ENCODE assay signal across 31 mouse cellular contexts in the genomic region with DNA sequence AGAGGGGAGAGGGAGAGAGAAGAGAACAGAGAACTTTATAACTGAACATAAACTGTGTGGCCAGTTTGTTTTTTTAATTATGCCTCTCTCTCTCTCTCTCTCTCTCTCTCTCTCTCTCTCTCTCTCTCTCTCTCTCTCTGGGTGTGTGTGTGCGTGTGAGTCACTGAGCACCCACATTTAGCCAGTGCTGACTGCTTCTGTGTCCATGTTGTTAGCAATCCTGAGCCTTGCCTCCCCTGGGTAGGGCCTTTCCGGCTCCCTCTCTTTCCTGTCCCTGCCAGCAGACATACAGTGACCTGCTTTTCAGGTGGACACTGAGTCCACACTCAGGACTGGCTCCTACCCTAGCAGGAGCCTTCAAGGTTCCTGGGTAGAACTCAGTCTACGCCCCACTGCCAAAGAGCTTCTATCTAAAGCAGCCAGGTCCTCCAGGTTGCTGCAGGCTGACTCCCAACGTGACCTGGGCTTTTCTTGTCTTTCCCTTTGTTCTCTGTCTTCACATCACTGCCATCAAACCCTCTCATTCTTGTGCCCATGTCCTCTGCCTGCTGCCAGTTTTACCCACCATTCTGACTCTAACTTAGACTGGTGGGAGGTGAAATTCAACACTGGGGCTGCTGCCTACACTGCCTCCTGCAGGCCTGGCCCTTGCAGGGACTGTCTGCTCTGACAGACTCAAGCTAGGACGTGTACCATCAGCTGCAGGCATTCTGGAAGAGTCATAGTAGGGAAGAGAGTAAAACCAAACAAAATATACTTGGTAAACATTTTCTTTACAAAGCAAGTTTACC.
A peak's percentile ranks its signal among the peaks of the same experiment; 100 is the strongest.
DNase-seq lines count a peak whose midpoint lies in the region; ATAC-seq and TF ChIP-seq lines count a peak whose summit lies in the region.
"Had no signal": no experiment of that assay in that cellular context is flagged by ENCODE, and none has a peak within 500 bp of the region (broad histone marks: within the 10 kb centered on the region; RNA-seq: fewer than 3 reads in every experiment).

No protein-coding gene starts in this region.

- H3K4me3 ChIP-seq in intestine, postnatal 0 days (ENCODE audit: low read depth, low read length), result no peak overlapping the region
- H3K4me3 ChIP-seq in intestine, embryonic 15.5 days (replicated peaks), result no peak overlapping the region
- no peak overlapping the region for H3K4me3 ChIP-seq in midbrain, postnatal 0 days (ENCODE audit: low read depth, low read length)
- H3K4me3 ChIP-seq in midbrain, embryonic 11.5 days (ENCODE audit: low read depth, low read length), result no peak overlapping the region
- H3K4me3 ChIP-seq in cortical plate, adult 2 months (ENCODE audit: insufficient read depth, low read length), result no peak overlapping the region
- no peak overlapping the region for H3K4me3 ChIP-seq in midbrain, embryonic 14.5 days (replicated peaks; ENCODE audit: low read depth, low read length)
- H3K4me3 ChIP-seq: forebrain, embryonic 12.5 days; gastrocnemius, adult 2 months; heart, adult 2 months; heart, embryonic 13.5 days; hindbrain, embryonic 15.5 days; liver, embryonic 13.5 days; myocyte; neural tube, embryonic 12.5 days had no signal

- H3K27ac ChIP-seq in intestine, postnatal 0 days (ENCODE audit: low read depth, low read length), result no peak overlapping the region
- no peak overlapping the region for H3K27ac ChIP-seq in intestine, embryonic 15.5 days
- H3K27ac ChIP-seq in midbrain, postnatal 0 days (ENCODE audit: low read depth, low read length), result no peak overlapping the region
- no peak overlapping the region for H3K27ac ChIP-seq in midbrain, embryonic 11.5 days (ENCODE audit: low read depth, low read length)
- H3K27ac ChIP-seq in cortical plate, adult 2 months (ENCODE audit: insufficient read depth, low read length), result no peak overlapping the region
- no peak overlapping the region for H3K27ac ChIP-seq in midbrain, embryonic 14.5 days (replicated peaks; ENCODE audit: low read depth, low read length)
- H3K27ac ChIP-seq: forebrain, embryonic 12.5 days; gastrocnemius, adult 2 months; heart, adult 2 months; heart, embryonic 13.5 days; hindbrain, embryonic 15.5 days; kidney, postnatal 0 days; liver, embryonic 13.5 days; macrophage; neural tube, embryonic 12.5 days had no signal

- DNase-seq in midbrain, postnatal 0 days (ENCODE audit: low spot score), result no peak
- no peak for DNase-seq in midbrain, embryonic 11.5 days (ENCODE audit: low spot score, missing footprints)
- no peak for DNase-seq in urinary bladder, postnatal 36 days (ENCODE audit: low spot score in 2 of 2)
- DNase-seq in midbrain, embryonic 14.5 days, result no peak
- DNase-seq: adrenal gland, postnatal 10 days; B cell, adult 2 months; cerebellum, adult 11-12 months; cerebellum, adult 9-11 months; gastrocnemius, adult 2 months; gastrocnemius, postnatal 36 days; heart, adult 2 months; heart, postnatal 10 days; kidney, adult 8-10 months; kidney, postnatal 4 days; left cerebral cortex, postnatal 4 days; liver, embryonic 13.5 days; lung, adult 2 months; lung, postnatal 10 days; thymus, postnatal 14 days had no signal

- no peak for TF ChIP-seq POLR2A in cortical plate, adult 2 months (IDR thresholded peaks at IDR 0.05; ENCODE audit: extremely low read depth, insufficient read depth, low read length)

- no peaks in the 10 kb centered on the region for H3K4me1 ChIP-seq in intestine, postnatal 0 days (replicated peaks; ENCODE audit: control insufficient read depth, insufficient read depth, low read length)
- no peaks in the 10 kb centered on the region for H3K4me1 ChIP-seq in intestine, embryonic 15.5 days (replicated peaks)
- H3K4me1 ChIP-seq in midbrain, postnatal 0 days (ENCODE audit: insufficient read depth, low read length), result no peaks in the 10 kb centered on the region
- H3K4me1 ChIP-seq in midbrain, embryonic 11.5 days (ENCODE audit: control insufficient read depth, insufficient read depth, low read length), result no peaks in the 10 kb centered on the region
- H3K4me1 ChIP-seq in cortical plate, adult 2 months (ENCODE audit: control insufficient read depth, insufficient read depth, low read length), result no peaks in the 10 kb centered on the region
- no peaks in the 10 kb centered on the region for H3K4me1 ChIP-seq in midbrain, embryonic 14.5 days (ENCODE audit: control insufficient read depth, insufficient read depth, low read length)
- H3K4me1 ChIP-seq: forebrain, embryonic 12.5 days; heart, embryonic 13.5 days; hindbrain, embryonic 15.5 days; liver, embryonic 13.5 days; neural tube, embryonic 12.5 days had no signal

- H3K36me3 ChIP-seq in intestine, postnatal 0 days (ENCODE audit: control insufficient read depth, insufficient read depth), result no peaks in the 10 kb centered on the region
- no peaks in the 10 kb centered on the region for H3K36me3 ChIP-seq in intestine, embryonic 15.5 days
- H3K36me3 ChIP-seq in midbrain, postnatal 0 days (ENCODE audit: insufficient read depth, low read length), result no peaks in the 10 kb centered on the region
- H3K36me3 ChIP-seq in midbrain, embryonic 11.5 days (ENCODE audit: control insufficient read depth, insufficient read depth, low read length), result no peaks in the 10 kb centered on the region
- no peaks in the 10 kb centered on the region for H3K36me3 ChIP-seq in midbrain, embryonic 14.5 days (ENCODE audit: control insufficient read depth, insufficient read depth, low read length)
- H3K36me3 ChIP-seq: forebrain, embryonic 12.5 days; heart, embryonic 13.5 days; hindbrain, embryonic 15.5 days; liver, embryonic 13.5 days; neural tube, embryonic 12.5 days had no signal

- H3K27me3 ChIP-seq in intestine, postnatal 0 days (replicated peaks; ENCODE audit: control insufficient read depth, insufficient read depth, low read length), result no peaks in the 10 kb centered on the region
- H3K27me3 ChIP-seq in intestine, embryonic 15.5 days (replicated peaks), result no peaks in the 10 kb centered on the region
- H3K27me3 ChIP-seq in midbrain, postnatal 0 days (ENCODE audit: insufficient read depth, low read length), result no peaks in the 10 kb centered on the region
- H3K27me3 ChIP-seq in midbrain, embryonic 11.5 days (ENCODE audit: control insufficient read depth, insufficient read depth, low read length), result no peaks in the 10 kb centered on the region
- H3K27me3 ChIP-seq in midbrain, embryonic 14.5 days (ENCODE audit: control insufficient read depth, insufficient read depth, low read length), result no peaks in the 10 kb centered on the region
- H3K27me3 ChIP-seq: forebrain, embryonic 12.5 days; heart, embryonic 13.5 days; hindbrain, embryonic 15.5 days; liver, embryonic 13.5 days; neural tube, embryonic 12.5 days; Patski had no signal

- no peaks in the 10 kb centered on the region for H3K9me3 ChIP-seq in intestine, postnatal 0 days (ENCODE audit: control insufficient read depth)
- no peaks in the 10 kb centered on the region for H3K9me3 ChIP-seq in intestine, embryonic 15.5 days
- H3K9me3 ChIP-seq in midbrain, postnatal 0 days (ENCODE audit: low read length), result no peaks in the 10 kb centered on the region
- H3K9me3 ChIP-seq in midbrain, embryonic 11.5 days (ENCODE audit: control insufficient read depth, low read length), result no peaks in the 10 kb centered on the region
- no peaks in the 10 kb centered on the region for H3K9me3 ChIP-seq in midbrain, embryonic 14.5 days (ENCODE audit: control insufficient read depth, low read length)
- H3K9me3 ChIP-seq: forebrain, embryonic 12.5 days; heart, embryonic 13.5 days; hindbrain, embryonic 15.5 days; liver, embryonic 13.5 days; neural tube, embryonic 12.5 days had no signal

- H3K4me2 ChIP-seq in intestine, postnatal 0 days (replicated peaks; ENCODE audit: low read depth), result no peak overlapping the region
- no peak overlapping the region for H3K4me2 ChIP-seq in intestine, embryonic 15.5 days (replicated peaks)
- no peak overlapping the region for H3K4me2 ChIP-seq in midbrain, postnatal 0 days (ENCODE audit: low read depth, low read length, poor library complexity, severe bottlenecking)
- no peak overlapping the region for H3K4me2 ChIP-seq in midbrain, embryonic 11.5 days
- no peak overlapping the region for H3K4me2 ChIP-seq in midbrain, embryonic 14.5 days (ENCODE audit: low read length)
- H3K4me2 ChIP-seq: forebrain, embryonic 12.5 days; heart, embryonic 13.5 days; hindbrain, embryonic 15.5 days; liver, embryonic 13.5 days; neural tube, embryonic 12.5 days had no signal

- peak; percentile 27; the same call in 1 of the 2 replicates for TF ChIP-seq CTCF in intestine, postnatal 0 days (IDR thresholded peaks at IDR 0.05; ENCODE audit: low read depth)
- TF ChIP-seq CTCF in midbrain, postnatal 0 days (IDR thresholded peaks at IDR 0.05), result peak; percentile 18; the same call in 1 of the 2 replicates
- 0 out of 2 replicates have a peak, but pooled peaks have one; percentile 15 for TF ChIP-seq CTCF in cortical plate, adult 2 months (IDR thresholded peaks at IDR 0.05; ENCODE audit: extremely low read depth, insufficient read depth, low read length)

- ATAC-seq in intestine, postnatal 0 days, result no peak
- no peak for ATAC-seq in intestine, embryonic 15.5 days
- no peak for ATAC-seq in midbrain, postnatal 0 days (ENCODE audit: low FRiP score)
- no peak for ATAC-seq in midbrain, embryonic 11.5 days (ENCODE audit: low FRiP score)
- ATAC-seq in midbrain, embryonic 14.5 days (ENCODE audit: low FRiP score, low TSS enrichment), result no peak
- ATAC-seq: midbrain, embryonic 16.5 days; Patski had no signal

- H3K9ac ChIP-seq in intestine, postnatal 0 days (ENCODE audit: low read depth, low read length), result no peak overlapping the region
- no peak overlapping the region for H3K9ac ChIP-seq in intestine, embryonic 15.5 days
- H3K9ac ChIP-seq in midbrain, postnatal 0 days (replicated peaks; ENCODE audit: low read length, poor library complexity, severe bottlenecking), result no peak overlapping the region
- no peak overlapping the region for H3K9ac ChIP-seq in midbrain, embryonic 11.5 days (ENCODE audit: low read length)
- no peak overlapping the region for H3K9ac ChIP-seq in midbrain, embryonic 14.5 days (replicated peaks; ENCODE audit: low read length)
- H3K9ac ChIP-seq: forebrain, embryonic 12.5 days; heart, embryonic 13.5 days; hindbrain, embryonic 15.5 days; liver, embryonic 13.5 days; neural tube, embryonic 12.5 days had no signal

- 82% methylated on average over 5 of the region's 5 CpGs for WGBS in intestine, postnatal 0 days
- 82% methylated on average over 5 of the region's 5 CpGs for WGBS in intestine, embryonic 15.5 days
- 78% methylated on average over 5 of the region's 5 CpGs for WGBS in midbrain, postnatal 0 days
- 76% methylated on average over 5 of the region's 5 CpGs for WGBS in midbrain, embryonic 11.5 days
- WGBS in midbrain, embryonic 14.5 days, result 76% methylated on average over 5 of the region's 5 CpGs
